Mouse (Mus musculus) bone marrow, adult 2 months (tissue): ENCODE data around the gene Plekhh3.

Experiments
- CTCF ChIP-seq: fragments of 200-500 bp; IDR thresholded peaks from 2 replicates; pipeline ENCODE4 v1.5.1; 2011; ENCODE audit warnings: low read length, control low read depth; ENCODE audit not compliant: control insufficient read depth, insufficient read depth
- POLR2A ChIP-seq: fragments of 200-500 bp; IDR thresholded peaks from 2 replicates; pipeline ENCODE4 v1.6.1; 2011; ENCODE audit warnings: low read depth, mild to moderate bottlenecking, control low read depth, low read length, borderline replicate concordance; ENCODE audit not compliant: control insufficient read depth

DNA sequence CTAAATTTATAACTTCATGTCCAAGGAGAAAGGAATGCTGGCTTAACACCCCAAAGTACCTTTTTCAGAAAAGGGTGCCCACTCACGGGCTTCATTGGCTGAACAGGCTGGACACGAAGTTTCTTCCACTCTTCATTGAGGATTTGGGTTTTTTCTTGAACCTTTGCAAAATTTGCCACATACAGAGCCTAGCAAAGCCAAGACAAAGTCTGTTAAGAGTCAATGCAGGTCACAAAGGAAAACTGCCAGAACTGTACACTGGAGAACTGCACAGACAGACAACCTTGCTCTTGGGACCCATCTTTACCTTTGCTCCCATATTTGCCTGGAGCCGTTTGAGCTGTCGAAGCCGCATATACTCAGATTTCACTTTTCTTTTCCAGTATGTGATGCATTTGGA lies 45.8 kb upstream of the Plekhh3 start:
- TF ChIP-seq POLR2A (no peak), CTCF (no peak)
